Mouse (Mus musculus) macrophage (primary cell): ENCODE measurements around the gene Sec61a1. TPM values are rescaled to one million over a fixed set of nuclear protein-coding genes. Genes with fewer than 3 reads are reported as not detected.

ENCODE experiments used
- H3K27ac ChIP-seq: fragments of 350-480 bp; formaldehyde crosslinking; 2 replicates; pipeline ENCODE4 v1.9.0; 2021
- H3K36me3 ChIP-seq: fragments of 350-480 bp; formaldehyde crosslinking; 2 replicates; pipeline ENCODE4 v1.9.0; 2021; ENCODE audit errors: inconsistent target
- H3K4me3 ChIP-seq: fragments of 350-480 bp; formaldehyde crosslinking; 2 replicates; pipeline ENCODE4 v1.9.0; 2021; ENCODE audit errors: inconsistent target
- H3K79me2 ChIP-seq: fragments of 350-480 bp; formaldehyde crosslinking; 2 replicates; pipeline ENCODE4 v1.9.0; 2021; ENCODE audit errors: inconsistent target
- WGBS: methylation state at CpG from one replicate; pipeline ENCODE4 v1.1.7; 2026; ENCODE audit warnings: inconsistent platforms; ENCODE audit not compliant: missing documents; 5-methylcytosine and 5-hydroxymethylcytosine counted together
- polyA plus RNA-seq: library from polyadenylated mRNA; stranded (reverse); fragments of 250-400 nt; gene quantifications from 3 replicates; pipeline ENCODE4 v1.2.4, GENCODE M21; 2018; ENCODE audit warnings: inconsistent platforms

The Sec61a1 gene
- polyA plus RNA-seq, 1 experiment from 2014 or later: 104 TPM

GRCm38 (mm10) chr6:88499481-88500404 lies 19.0 kb downstream of the Sec61a1 start:
- H3K36me3 ChIP-seq: peaks cover 21% of the 10 kb centered on the region
- 6% methylated on average over 76 of the region's 76 CpGs for WGBS
- H3K4me3 ChIP-seq: no peak overlapping the region
- no peak overlapping the region for H3K27ac ChIP-seq
- H3K79me2 ChIP-seq: no peaks in the 10 kb centered on the region

GRCm38 (mm10) chr6:88493712-88494111 lies 25.0 kb downstream of the Sec61a1 start:
- no peak overlapping the region for H3K27ac ChIP-seq
- peaks cover 4% of the 10 kb centered on the region; the same call in 1 of the 2 replicates for H3K36me3 ChIP-seq
- 79% methylated on average over 6 of the region's 6 CpGs for WGBS
- H3K79me2 ChIP-seq: no peaks in the 10 kb centered on the region
- no peak overlapping the region for H3K4me3 ChIP-seq

- H3K4me3 ChIP-seq: no peak overlapping the region
- H3K27ac ChIP-seq: no peak overlapping the region
- no peaks in the 10 kb centered on the region for H3K79me2 ChIP-seq
- WGBS: 93% methylated on average over 12 of the region's 12 CpGs
- no peaks in the 10 kb centered on the region; the same call in 1 of the 2 replicates for H3K36me3 ChIP-seq
These were observed 27.9 kb downstream of the Sec61a1 start for GRCm38 (mm10) chr6:88490629-88491354.

- no peaks in the 10 kb centered on the region for H3K79me2 ChIP-seq
- H3K27ac ChIP-seq: no peak overlapping the region
- 94% methylated on average over 6 of the region's 6 CpGs for WGBS
- H3K36me3 ChIP-seq: peaks cover 6% of the 10 kb centered on the region; the same call in 1 of the 2 replicates
- H3K4me3 ChIP-seq: no peak overlapping the region
These were observed 28.9 kb downstream of the Sec61a1 start for GRCm38 (mm10) chr6:88489834-88490233.

- H3K4me3 ChIP-seq: no peak overlapping the region
- H3K27ac ChIP-seq: no peak overlapping the region
- H3K79me2 ChIP-seq: no peaks in the 10 kb centered on the region
- peaks cover 13% of the 10 kb centered on the region; the same call in 1 of the 2 replicates for H3K36me3 ChIP-seq
- 94% methylated on average over 7 of the region's 7 CpGs for WGBS
These were observed 29.7 kb downstream of the Sec61a1 start for GRCm38 (mm10) chr6:88489026-88489425.

GRCm38 (mm10) chr6:88486893-88487292 lies 31.8 kb downstream of the Sec61a1 start:
- Histone ChIP-seq H3K27ac (no peak overlapping the region), H3K36me3 (peaks cover 19% of the 10 kb centered on the region; the same call in 1 of the 2 replicates), H3K4me3 (no peak overlapping the region), H3K79me2 (no peaks in the 10 kb centered on the region)
- 49% methylated on average over 8 of the region's 8 CpGs for WGBS

GRCm38 (mm10) chr6:88485378-88485777 lies 33.3 kb downstream of the Sec61a1 start:
- Histone ChIP-seq H3K4me3 (no peak overlapping the region), H3K79me2 (no peaks in the 10 kb centered on the region), H3K36me3 (peaks cover 31% of the 10 kb centered on the region; the same call in 1 of the 2 replicates), H3K27ac (no peak overlapping the region)
- WGBS: 55% methylated on average over 5 of the region's 6 CpGs

- H3K36me3 ChIP-seq: peaks cover 43% of the 10 kb centered on the region; the same call in 1 of the 2 replicates
- no peak overlapping the region for H3K4me3 ChIP-seq
- no peak overlapping the region for H3K27ac ChIP-seq
- no peaks in the 10 kb centered on the region for H3K79me2 ChIP-seq
These were observed 34.8 kb downstream of the Sec61a1 start for GRCm38 (mm10) chr6:88483913-88484312.

- 44% methylated on average over 7 of the region's 7 CpGs for WGBS
- H3K36me3 ChIP-seq: peaks cover 43% of the 10 kb centered on the region; the same call in 1 of the 2 replicates
- H3K27ac ChIP-seq: no peak overlapping the region
- no peaks in the 10 kb centered on the region for H3K79me2 ChIP-seq
- no peak overlapping the region for H3K4me3 ChIP-seq
These were observed 35.6 kb downstream of the Sec61a1 start for GRCm38 (mm10) chr6:88483111-88483510.

GRCm38 (mm10) chr6:88480421-88480820 lies 38.3 kb downstream of the Sec61a1 start:
- Histone ChIP-seq H3K36me3 (peaks cover 41% of the 10 kb centered on the region; the same call in 1 of the 2 replicates), H3K27ac (no peak overlapping the region), H3K79me2 (no peaks in the 10 kb centered on the region), H3K4me3 (no peak overlapping the region)
- WGBS: 93% methylated on average over 6 of the region's 6 CpGs

- H3K36me3 ChIP-seq: peaks cover 33% of the 10 kb centered on the region; the same call in 1 of the 2 replicates
- H3K27ac ChIP-seq: no peak overlapping the region
- 80% methylated on average over 6 of the region's 6 CpGs for whole genome bisulfite sequencing
- peaks cover 16% of the 10 kb centered on the region; the same call in 1 of the 2 replicates for H3K79me2 ChIP-seq
- H3K4me3 ChIP-seq: no peak overlapping the region
These were observed 48.8 kb downstream of the Sec61a1 start for GRCm38 (mm10) chr6:88469878-88470277.

GRCm38 (mm10) chr6:88465181-88465920 lies 53.4 kb downstream of the Sec61a1 start, which contains the start of gene Ruvbl1:
TSS of gene Ruvbl1 (plus strand) at chr6:88465409.
- Histone ChIP-seq H3K79me2 (peaks cover 16% of the 10 kb centered on the region; the same call in 1 of the 2 replicates), H3K27ac (no peak within 1 kb of the TSS), H3K36me3 (peaks cover 7% of the 10 kb centered on the region; the same call in 1 of the 2 replicates), H3K4me3 (peak within 1 kb of the TSS; percentile 68)
- under 1% methylated on average over 24 of the region's 42 CpGs for WGBS

GRCm38 (mm10) chr6:88454545-88454944 lies 64.2 kb downstream of the Sec61a1 start:
- H3K79me2 ChIP-seq: no peaks in the 10 kb centered on the region
- WGBS: 86% methylated on average over 2 of the region's 2 CpGs

More at GRCm38 (mm10) chr6:88454545-88454944, 64.2 kb downstream of the Sec61a1 start:
- Histone ChIP-seq H3K27ac (no peak overlapping the region), H3K36me3 (no peaks in the 10 kb centered on the region), H3K4me3 (no peak overlapping the region)
